Mouse (Mus musculus) liver, embryonic 11.5 days (tissue): ENCODE measurements around the gene Arhgdib. TPM values are rescaled to one million over a fixed set of nuclear protein-coding genes. Genes with fewer than 3 reads are reported as not detected.

Experiments
- ATAC-seq: fragments of 200-750 bp; cut with Nextera tagmentation; replicated peaks from 2 replicates; pipeline ENCODE4 v1.8.0; 2017; ENCODE audit warnings: moderate number of reproducible peaks, mild to moderate bottlenecking, moderate TSS enrichment, moderate library complexity; ENCODE audit not compliant: low FRiP score
- DNase-seq: peaks from one replicate; pipeline ENCODE4 v3.0.0-alpha.2; 2017; ENCODE audit warnings: low spot score
- H3K27ac ChIP-seq: fragments of 300-500 bp; sonication (generic); 2 replicates; pipeline ENCODE4 v1.5.1; 2014; ENCODE audit warnings: mild to moderate bottlenecking, low read depth, low read length, control low read depth
- H3K27me3 ChIP-seq: fragments of 300-500 bp; sonication (generic); replicated peaks from 2 replicates; pipeline ENCODE4 v1.6.1; 2014; ENCODE audit warnings: low read length, mixed read lengths; ENCODE audit not compliant: control insufficient read depth, insufficient read depth
- H3K36me3 ChIP-seq: fragments of 300-500 bp; sonication (generic); 2 replicates; pipeline ENCODE4 v1.6.1; 2014; ENCODE audit warnings: mild to moderate bottlenecking, low read length, moderate library complexity, mixed read lengths; ENCODE audit not compliant: control insufficient read depth, insufficient read depth
- H3K4me1 ChIP-seq: fragments of 300-500 bp; sonication (generic); replicated peaks from 2 replicates; pipeline ENCODE4 v1.6.1; 2014; ENCODE audit warnings: low read length, mixed read lengths; ENCODE audit not compliant: control insufficient read depth, insufficient read depth
- H3K4me2 ChIP-seq: fragments of 300-500 bp; sonication (generic); 2 replicates; pipeline ENCODE4 v1.6.1; 2014; ENCODE audit warnings: mild to moderate bottlenecking, control low read depth, moderate library complexity
- H3K4me3 ChIP-seq: fragments of 300-500 bp; sonication (generic); 2 replicates; pipeline ENCODE4 v1.5.1; 2014; ENCODE audit warnings: low read depth, low read length, control low read depth
- H3K9ac ChIP-seq: fragments of 300-500 bp; sonication (generic); 2 replicates; pipeline ENCODE4 v1.6.1; 2014; ENCODE audit warnings: low read depth, low read length, control low read depth
- H3K9me3 ChIP-seq: fragments of 300-500 bp; sonication (generic); 2 replicates; pipeline ENCODE4 v1.6.1; 2016; ENCODE audit warnings: low read length, inconsistent platforms, mixed read lengths; ENCODE audit not compliant: control insufficient read depth
- WGBS: fragments of 180-500 bp; shearing (Covaris S2); extraction: QIAGEN DNeasy Blood & Tissue Kit; methylation state at CpG from one replicate; pipeline ENCODE4 v1.1.7; 2014; 5-methylcytosine and 5-hydroxymethylcytosine counted together
- polyA plus RNA-seq: library from polyadenylated mRNA; unstranded; fragments of >200 nt; fragmentation: Nextera tagmentation; extraction: Ambion mirVana; gene quantifications from 2 replicates; pipeline ENCODE4 v1.2.1, GENCODE M21; 2014

Arhgdib gene
- polyA plus RNA-seq, 1 experiment from 2014 or later: 183 TPM

- 49% methylated on average over 3 of the region's 3 CpGs for WGBS
- H3K36me3 ChIP-seq: no peaks in the 10 kb centered on the region
- H3K4me1 ChIP-seq: peaks cover 30% of the 10 kb centered on the region
- no peak overlapping the region for H3K27ac ChIP-seq
- H3K4me2 ChIP-seq: no peak overlapping the region
- no peaks in the 10 kb centered on the region for H3K9me3 ChIP-seq
- H3K9ac ChIP-seq: no peak overlapping the region
- ATAC-seq (no peak), DNase-seq (no peak)
- no peak overlapping the region for H3K4me3 ChIP-seq
- H3K27me3 ChIP-seq: no peaks in the 10 kb centered on the region
These were observed 6.5 kb downstream of the Arhgdib start for GRCm38 (mm10) chr6:136935233-136935632.

- DNase-seq (no peak), ATAC-seq (no peak)
- H3K27me3 ChIP-seq: no peaks in the 10 kb centered on the region
- 67% methylated on average over 7 of the region's 7 CpGs for WGBS
- H3K27ac ChIP-seq: no peak overlapping the region
- H3K4me2 ChIP-seq: no peak overlapping the region
- no peaks in the 10 kb centered on the region for H3K9me3 ChIP-seq
- H3K36me3 ChIP-seq: no peaks in the 10 kb centered on the region
- no peak overlapping the region for H3K4me3 ChIP-seq
- H3K4me1 ChIP-seq: peaks cover 23% of the 10 kb centered on the region
- no peak overlapping the region for H3K9ac ChIP-seq
These were observed 7.6 kb downstream of the Arhgdib start for GRCm38 (mm10) chr6:136934068-136934467.

- H3K27me3 ChIP-seq: no peaks in the 10 kb centered on the region
- peak overlapping the region; percentile 58 for H3K4me2 ChIP-seq
- no peaks in the 10 kb centered on the region for H3K36me3 ChIP-seq
- H3K9ac ChIP-seq: no peak overlapping the region
- peaks cover 23% of the 10 kb centered on the region for H3K4me1 ChIP-seq
- H3K4me3 ChIP-seq: no peak overlapping the region
- WGBS: 64% methylated on average over 13 of the region's 13 CpGs
- DNase-seq (no peak), ATAC-seq (peak; percentile 48)
- no peaks in the 10 kb centered on the region for H3K9me3 ChIP-seq
- H3K27ac ChIP-seq: peak overlapping the region; percentile 79
These were observed 10.5 kb downstream of the Arhgdib start for GRCm38 (mm10) chr6:136931246-136931645.

- Histone ChIP-seq H3K4me2 (peak overlapping the region; percentile 58), H3K27ac (peak overlapping the region; percentile 79), H3K4me1 (peaks cover 23% of the 10 kb centered on the region), H3K9me3 (no peaks in the 10 kb centered on the region), H3K4me3 (peak overlapping the region; percentile 11; the same call in 1 of the 2 replicates), H3K36me3 (peaks cover 4% of the 10 kb centered on the region; the same call in 1 of the 2 replicates), H3K27me3 (no peaks in the 10 kb centered on the region), H3K9ac (no peak overlapping the region)
- DNase-seq (peak; percentile 80), ATAC-seq (peak; percentile 98)
- WGBS: 4% methylated on average over 12 of the region's 12 CpGs
These were observed 11.0 kb downstream of the Arhgdib start for GRCm38 (mm10) chr6:136930677-136931076.

GRCm38 (mm10) chr6:136927626-136928025, 14.1 kb downstream of the Arhgdib start:
- H3K4me3 ChIP-seq: no peak overlapping the region
- no peaks in the 10 kb centered on the region for H3K9me3 ChIP-seq
- no peaks in the 10 kb centered on the region for H3K27me3 ChIP-seq
- peaks cover 4% of the 10 kb centered on the region; the same call in 1 of the 2 replicates for H3K36me3 ChIP-seq
- peaks cover 14% of the 10 kb centered on the region for H3K4me1 ChIP-seq
- 90% methylated on average over 1 of the region's 1 CpGs for WGBS
- H3K4me2 ChIP-seq: no peak overlapping the region
- ATAC-seq (no peak), DNase-seq (no peak)
- H3K27ac ChIP-seq: no peak overlapping the region
- H3K9ac ChIP-seq: no peak overlapping the region

GRCm38 (mm10) chr6:136925049-136925448, 16.6 kb downstream of the Arhgdib start:
- H3K27ac ChIP-seq: no peak overlapping the region
- no peak for DNase-seq
- WGBS: 70% methylated on average over 8 of the region's 8 CpGs

GRCm38 (mm10) chr6:136923532-136923931, 18.2 kb downstream of the Arhgdib start, which contains the start of gene Pde6h:
Gene Pde6h, plus strand, starts transcription at chr6:136923832.
- no peak within 1 kb of the TSS for H3K9ac ChIP-seq
- H3K4me1 ChIP-seq: no peaks in the 10 kb centered on the region
- no peak for ATAC-seq
- H3K4me2 ChIP-seq: no peak within 1 kb of the TSS
- no peaks in the 10 kb centered on the region for H3K27me3 ChIP-seq
- no peak within 1 kb of the TSS for H3K4me3 ChIP-seq
- H3K27ac ChIP-seq: no peak within 1 kb of the TSS
- H3K36me3 ChIP-seq: peaks cover 4% of the 10 kb centered on the region; the same call in 1 of the 2 replicates
- DNase-seq: no peak
- WGBS: 86% methylated on average over 8 of the region's 8 CpGs
- H3K9me3 ChIP-seq: no peaks in the 10 kb centered on the region

More at GRCm38 (mm10) chr6:136925049-136925448, 16.6 kb downstream of the Arhgdib start:
- Histone ChIP-seq H3K4me2 (no peak overlapping the region), H3K9me3 (no peaks in the 10 kb centered on the region), H3K4me1 (no peaks in the 10 kb centered on the region), H3K27me3 (no peaks in the 10 kb centered on the region), H3K36me3 (peaks cover 4% of the 10 kb centered on the region; the same call in 1 of the 2 replicates), H3K9ac (no peak overlapping the region), H3K4me3 (no peak overlapping the region)
- no peak for ATAC-seq

GRCm38 (mm10) chr6:136922871-136923270, 18.8 kb downstream of the Arhgdib start:
- DNase-seq: no peak
- no peaks in the 10 kb centered on the region for H3K4me1 ChIP-seq
- no peaks in the 10 kb centered on the region for H3K27me3 ChIP-seq
- H3K4me3 ChIP-seq: no peak overlapping the region
- no peak overlapping the region for H3K4me2 ChIP-seq
- 87% methylated on average over 7 of the region's 7 CpGs for WGBS
- no peak overlapping the region for H3K9ac ChIP-seq
- H3K36me3 ChIP-seq: peaks cover 4% of the 10 kb centered on the region; the same call in 1 of the 2 replicates
- H3K27ac ChIP-seq: no peak overlapping the region
- H3K9me3 ChIP-seq: no peaks in the 10 kb centered on the region
- ATAC-seq: no peak

GRCm38 (mm10) chr6:136922080-136922479, 19.6 kb downstream of the Arhgdib start, which contains the start of gene Erp27:
Gene Erp27, minus strand, starts transcription at chr6:136922180.
- Histone ChIP-seq H3K9ac (no peak within 1 kb of the TSS), H3K4me1 (no peaks in the 10 kb centered on the region), H3K9me3 (no peaks in the 10 kb centered on the region), H3K4me2 (no peak within 1 kb of the TSS), H3K4me3 (no peak within 1 kb of the TSS), H3K27me3 (no peaks in the 10 kb centered on the region), H3K27ac (no peak within 1 kb of the TSS), H3K36me3 (peaks cover 4% of the 10 kb centered on the region; the same call in 1 of the 2 replicates)
- ATAC-seq (no peak), DNase-seq (no peak)
- 75% methylated on average over 5 of the region's 5 CpGs for WGBS
